Mouse (Mus musculus) adrenal gland, adult (tissue): ENCODE measurements around the gene Capg.

ENCODE experiments used
- DNase-seq, 2 experiments: peaks; one replicate each; pipeline ENCODE4 v3.0.0; 2022 to 2023; ENCODE audit warnings: low spot score in 1 of 2; ENCODE audit not compliant: inconsistent age in 2 of 2

Capg gene

GRCm38 (mm10) chr6:72601732-72602131 lies 57.5 kb downstream of the Capg start:
- DNase-seq: peak; percentile 85 to 96

DNA sequence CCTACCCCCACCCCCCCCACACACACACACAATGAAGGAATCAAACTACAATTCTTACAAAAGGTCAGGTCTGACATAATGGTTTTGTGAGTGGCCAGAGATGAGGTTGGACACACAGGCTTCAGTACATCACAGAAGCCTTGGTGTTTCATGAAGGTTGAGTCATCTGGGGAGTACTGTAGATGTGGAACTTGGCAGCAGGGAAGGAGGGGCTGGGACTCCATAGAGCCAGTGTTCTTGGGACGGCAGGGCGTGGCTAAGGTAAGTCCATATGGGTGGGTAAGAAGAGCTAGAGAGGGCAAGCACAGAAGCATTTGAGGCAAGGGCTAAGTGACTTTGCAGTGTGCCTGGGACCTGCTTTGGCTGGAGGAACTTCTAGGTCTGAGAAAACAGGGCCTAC lies 59.9 kb downstream of the Capg start:
- peak; percentile 59 to 64 for DNase-seq

GRCm38 (mm10) chr6:72607060-72607459 lies 62.9 kb downstream of the Capg start:
- DNase-seq: peak in 1 of 2 experiments; percentile 28

GRCm38 (mm10) chr6:72607676-72608075 lies 63.5 kb downstream of the Capg start:
- DNase-seq: peak in 1 of 2 experiments; percentile 58

DNA sequence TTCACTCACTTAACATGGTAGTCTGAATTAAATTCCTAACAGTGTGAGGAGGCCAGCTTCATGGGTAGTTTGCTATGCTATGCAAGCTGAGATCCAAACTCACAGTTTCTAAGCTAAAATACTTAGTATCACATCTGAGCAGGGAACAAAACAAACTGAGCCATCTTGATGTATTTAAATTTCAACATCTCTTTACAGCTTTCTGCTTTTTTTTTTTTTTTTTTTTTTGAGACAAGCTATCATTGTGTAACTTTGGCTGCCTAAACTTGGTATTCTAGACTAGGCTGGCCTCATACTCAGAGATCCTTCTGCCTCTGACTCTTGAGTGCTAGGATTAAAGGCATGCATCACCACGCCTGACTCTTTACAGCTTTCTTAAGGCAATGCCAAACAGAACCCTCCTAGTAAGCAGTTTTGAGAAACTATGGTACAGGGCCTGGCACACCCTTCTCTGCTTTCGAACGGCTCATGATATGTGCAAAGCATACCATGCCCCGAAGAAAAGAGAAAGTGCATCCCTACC lies 64.5 kb downstream of the Capg start:
- DNase-seq: no peak

- DNase-seq: peak in 1 of 2 experiments; percentile 83
Observed at GRCm38 (mm10) chr6:72610261-72610660, 66.1 kb downstream of the Capg start.
